Mouse (Mus musculus): ENCODE measurements around the gene Zdhhc4.

GRCm38 (mm10) chr5:143292879-143293278 is 36.2 kb downstream of the Zdhhc4 start:
- TF ChIP-seq TAL1 (IDR thresholded peaks at IDR 0.05; ENCODE audit: low read length) = no peak
- no peak for TF ChIP-seq GATA1 (IDR thresholded peaks at IDR 0.05; ENCODE audit: low read length)
